Mouse (Mus musculus) urinary bladder, adult 2 months (tissue): ENCODE results near the gene Otulinl. TPM values are rescaled to one million over a fixed set of nuclear protein-coding genes. Genes with fewer than 3 reads are reported as not detected.

Experiments
- DNase-seq: peaks from one replicate; pipeline ENCODE4 v3.0.0; 2022; ENCODE audit warnings: low spot score
- polyA plus RNA-seq: library from polyadenylated mRNA; depleted of rRNA; stranded (reverse); fragments of >200 nt; gene quantifications from 2 replicates; pipeline ENCODE4 v1.2.3, GENCODE M21; 2012; rRNA removed

The Otulinl gene
- polyA plus RNA-seq, 1 experiment, result 14.9 TPM

- no peak for DNase-seq
Observed at GRCm38 (mm10) chr15:27617227-27617626, 64.2 kb downstream of the Otulinl start.

- DNase-seq, result no peak
Observed at GRCm38 (mm10) chr15:27616159-27616558, 65.2 kb downstream of the Otulinl start.

GRCm38 (mm10) chr15:27613255-27613654 is 68.1 kb downstream of the Otulinl start:
- DNase-seq, result no peak

GRCm38 (mm10) chr15:27612533-27613221 is 68.7 kb downstream of the Otulinl start:
- no peak for DNase-seq

GRCm38 (mm10) chr15:27609554-27609953 is 71.8 kb downstream of the Otulinl start:
- no peak for DNase-seq

- DNase-seq, result no peak
Observed at GRCm38 (mm10) chr15:27605252-27605651, 76.1 kb downstream of the Otulinl start.

Other genes with a start within 250 kb of the Otulinl start
- gene Ank, start 214.9 kb downstream of the Otulinl start, polyA plus RNA-seq, result 53.4 and 62.1 TPM in 2 replicates
- 26.0 and 26.3 TPM in 2 replicates for gene Otulin, start 50.9 kb downstream of the Otulinl start, polyA plus RNA-seq